Mouse (Mus musculus) left cerebral cortex, postnatal 14 days (tissue): ENCODE results near the gene Fam43a. TPM values are rescaled to one million over a fixed set of nuclear protein-coding genes. Genes with fewer than 3 reads are reported as not detected.

Experiments
- DNase-seq, 2 experiments: peaks; one replicate each; pipeline ENCODE4 v3.0.0; 2021 to 2022; ENCODE audit warnings: low spot score in 2 of 2, mixed read lengths in 1 of 2
- intact Hi-C: fragments of 180-260 bp; cut with DNase I; formaldehyde crosslinking; loops from one replicate; pipeline ENCODE4 v1.15.1; 2025
- total RNA-seq, 2 experiments: library from RNA; stranded (reverse); gene quantifications; 2 replicates each; pipeline ENCODE4 v1.2.3; 2021

Gene Fam43a
- total RNA-seq, 2 experiments from 2014 or later, result 14.6 to 15.4 TPM

DNA sequence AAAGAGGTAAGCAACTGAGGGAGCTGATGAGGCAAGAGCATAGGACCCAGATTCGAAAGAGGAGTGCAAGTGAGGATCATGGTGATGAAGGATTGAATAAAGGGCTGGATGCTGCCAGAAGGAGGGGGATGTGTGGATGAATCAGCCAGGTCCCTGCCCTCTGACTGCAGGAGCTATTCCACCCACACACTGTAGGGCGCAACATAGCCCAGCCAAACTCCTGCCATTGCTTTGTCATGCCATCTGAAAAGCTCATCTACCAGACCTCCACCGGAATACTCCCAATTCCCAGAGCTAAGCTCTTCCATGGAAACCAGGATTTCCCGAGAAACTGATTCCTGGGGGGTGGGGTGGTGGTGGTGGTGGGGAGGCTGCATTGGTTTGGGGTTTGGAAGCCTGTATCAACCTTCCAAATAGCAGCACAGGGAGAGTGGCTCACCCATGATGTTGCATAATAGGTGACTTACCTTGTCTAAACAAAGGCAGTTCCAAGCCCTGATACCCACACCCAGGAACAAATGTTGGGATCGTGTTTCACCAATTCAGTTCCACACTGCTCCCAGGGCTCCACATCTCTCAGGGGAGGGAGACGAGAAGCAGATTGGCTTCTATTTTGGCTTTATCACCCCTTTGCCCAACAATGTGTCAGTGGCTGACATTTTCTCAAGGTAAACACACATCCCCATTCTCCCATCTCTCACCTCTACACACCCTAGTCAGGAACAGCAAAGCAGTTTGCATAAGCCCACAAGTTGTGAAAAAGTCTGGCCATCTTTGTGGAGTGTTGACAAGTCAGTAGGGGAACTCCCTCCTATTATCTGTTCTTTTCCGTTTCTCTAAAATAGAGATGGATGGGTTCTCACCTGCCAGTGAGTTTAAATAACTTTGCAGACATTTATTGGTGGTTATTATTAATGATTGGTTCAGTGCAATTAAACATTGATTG, 9.0 kb upstream of the Fam43a start:
- intact Hi-C loops, result no loop called here
- DNase-seq, result no peak

GRCm38 (mm10) chr16:30591990-30592389, 7.5 kb upstream of the Fam43a start:
- DNase-seq, result no peak
- intact Hi-C loops, result no loop called here

DNA sequence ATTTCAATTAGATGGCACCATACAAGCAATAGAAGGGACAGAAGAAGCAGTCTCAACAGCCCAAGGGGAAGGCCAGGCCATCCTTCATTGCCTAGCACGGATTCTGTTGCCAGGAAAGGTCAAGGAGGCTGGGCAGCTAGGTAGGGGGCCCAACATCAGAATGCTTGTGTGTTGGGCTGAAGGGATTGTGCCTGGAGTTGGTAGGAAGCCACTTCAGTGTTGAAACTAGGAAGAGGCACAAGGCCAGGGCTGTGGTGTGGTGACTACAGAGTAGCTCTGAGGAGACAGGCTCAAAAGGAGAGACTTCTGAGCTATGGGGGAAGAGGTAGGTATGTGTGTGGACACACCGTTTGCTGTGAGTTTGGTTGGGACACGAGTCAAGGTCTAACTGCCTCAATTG, 4.2 kb upstream of the Fam43a start:
- intact Hi-C loops, result no loop called here
- no peak for DNase-seq

DNA sequence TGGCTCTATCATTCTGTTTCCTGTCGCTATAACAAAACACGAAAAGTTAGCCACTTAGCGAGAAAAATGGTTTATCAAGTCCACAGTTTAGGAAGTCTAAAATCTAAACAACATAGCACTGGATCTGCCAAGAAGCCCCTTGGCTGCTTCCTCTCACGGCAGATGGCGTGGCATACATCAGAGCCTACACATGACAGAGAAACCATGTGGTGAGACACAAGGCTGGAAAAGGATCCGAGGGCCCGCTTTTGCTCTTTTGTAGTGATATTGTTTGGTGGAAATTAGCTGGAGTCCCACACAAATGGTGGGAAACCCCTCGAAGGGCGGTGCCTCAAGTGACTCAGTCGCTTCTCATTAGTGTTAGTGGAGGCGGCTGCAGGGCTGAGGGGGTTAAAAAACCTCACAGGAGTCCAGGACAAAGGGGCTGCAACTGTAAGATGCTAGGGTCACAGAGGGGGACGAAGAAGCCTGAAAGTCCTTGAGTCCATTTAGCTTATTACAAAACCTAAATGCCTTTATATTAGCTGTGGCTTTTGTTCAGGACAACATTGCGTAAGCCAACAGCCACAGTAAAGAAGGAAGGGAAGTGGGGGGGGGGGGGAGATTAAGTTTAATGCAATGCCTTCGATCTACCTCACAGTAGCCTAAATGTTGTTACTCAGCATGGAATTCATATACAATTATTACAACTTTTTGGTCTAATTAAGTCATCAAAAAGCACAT, 3.5 kb upstream of the Fam43a start:
- intact Hi-C loops, result no loop called here
- DNase-seq, result peak in 1 of 2 experiments; percentile 31

- peak; percentile 93 to 96 for DNase-seq
- intact Hi-C loops, result loop anchor here (1.0 kb wide), 2 partner anchors 380 to 474 kb away; no protein-coding TSS in a partner anchor
These were observed 2.4 kb upstream of the Fam43a start for GRCm38 (mm10) chr16:30596959-30597681.

GRCm38 (mm10) chr16:30600431-30601045, 1.0 kb downstream of the Fam43a start:
- intact Hi-C loops, result loop anchor here (10.0 kb wide), 1 partner anchor 184 kb away; no protein-coding TSS in a partner anchor
- peak in 1 of 2 experiments; percentile 47 for DNase-seq

DNA sequence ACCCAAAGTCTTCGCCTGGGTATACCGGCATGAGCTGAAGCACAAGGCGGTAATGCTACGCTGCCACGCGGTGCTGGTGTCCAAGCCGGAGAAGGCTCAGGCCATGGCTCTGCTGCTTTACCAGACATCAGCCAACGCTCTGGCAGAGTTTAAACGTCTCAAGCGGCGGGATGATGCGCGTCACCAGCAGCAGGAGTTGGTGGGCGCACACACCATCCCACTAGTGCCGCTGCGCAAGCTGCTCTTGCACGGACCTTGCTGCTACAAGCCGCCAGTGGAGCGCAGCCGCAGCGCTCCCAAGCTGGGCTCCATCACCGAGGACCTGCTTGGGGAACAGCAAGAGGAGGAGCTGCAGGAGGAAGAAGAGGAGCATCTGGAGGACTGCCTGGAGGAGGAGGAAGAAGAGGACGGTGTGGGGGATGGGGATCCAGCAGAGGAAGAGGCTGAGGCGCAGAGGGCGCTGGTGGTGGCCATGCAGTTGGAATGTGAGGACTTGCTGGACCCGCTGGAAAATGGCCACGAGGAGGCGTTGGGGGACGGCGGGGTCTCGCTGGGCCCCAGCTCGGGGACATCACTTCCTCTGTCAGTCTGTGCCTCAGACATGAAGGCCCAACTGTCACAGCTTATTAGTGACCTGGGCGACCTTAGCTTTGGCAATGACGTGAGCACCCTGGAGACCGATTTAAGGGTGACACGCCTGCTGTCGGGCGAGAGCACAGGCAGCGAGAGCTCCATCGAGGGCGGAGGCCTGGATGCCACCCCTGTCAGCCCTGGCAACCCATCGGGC, 1.7 kb downstream of the Fam43a start:
- intact Hi-C loops, result loop anchor here (10.0 kb wide), 1 partner anchor 184 kb away; no protein-coding TSS in a partner anchor
- DNase-seq, result peak; percentile 56 to 58

- intact Hi-C loops, result loop anchor here (10.0 kb wide), 1 partner anchor 183 kb away; no protein-coding TSS in a partner anchor
- no peak for DNase-seq
These were observed 2.4 kb downstream of the Fam43a start for GRCm38 (mm10) chr16:30601946-30602345.

DNA sequence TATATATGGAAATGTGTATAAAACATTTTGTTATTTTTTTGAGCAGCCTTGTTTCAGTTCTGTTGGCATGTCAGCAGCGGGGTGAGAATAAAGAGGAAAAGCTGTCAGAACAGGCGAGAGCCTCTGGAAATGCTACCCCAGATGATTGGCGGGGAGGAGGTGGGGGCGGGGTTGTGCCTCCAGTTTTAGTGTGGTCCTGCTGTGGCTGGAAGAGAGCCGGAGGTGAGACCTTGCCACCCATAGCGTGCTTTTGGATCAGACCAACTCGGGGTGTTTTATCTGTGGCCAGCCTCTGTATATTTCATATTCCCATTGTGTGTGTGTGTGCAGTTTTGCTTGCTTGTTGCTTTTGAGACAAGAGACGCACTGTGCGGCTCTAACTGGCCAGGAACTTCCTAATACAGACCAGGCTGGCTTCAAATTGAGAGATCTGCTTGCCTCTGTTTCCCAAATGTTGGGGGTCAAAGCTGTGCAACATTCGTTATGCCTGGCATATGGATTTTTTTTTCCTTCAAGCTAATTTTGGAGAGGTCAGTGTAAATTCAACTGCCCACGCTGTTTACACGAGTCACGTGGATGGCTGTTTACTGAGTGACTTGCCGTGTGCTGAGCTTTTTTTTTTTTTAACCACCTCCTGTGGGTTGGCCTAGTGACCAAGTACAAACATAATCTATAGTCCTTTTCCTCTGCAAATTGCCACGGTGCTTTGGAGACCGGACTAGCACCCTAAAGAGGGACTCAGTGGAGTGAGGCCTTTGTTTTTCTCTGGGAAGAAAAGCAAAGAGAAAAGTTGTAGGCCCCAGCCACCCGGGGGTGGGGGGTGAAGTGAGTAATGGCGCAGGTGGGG, 3.4 kb downstream of the Fam43a start:
- no peak for DNase-seq

GRCm38 (mm10) chr16:30603531-30603842, 4.0 kb downstream of the Fam43a start:
- intact Hi-C loops, result loop anchor here (10.0 kb wide), 1 partner anchor 181 kb away; no protein-coding TSS in a partner anchor
- DNase-seq, result no peak

More for the DNA sequence above, 3.4 kb downstream of the Fam43a start:
- intact Hi-C loops, result loop anchor here (10.0 kb wide), 1 partner anchor 182 kb away; no protein-coding TSS in a partner anchor

DNA sequence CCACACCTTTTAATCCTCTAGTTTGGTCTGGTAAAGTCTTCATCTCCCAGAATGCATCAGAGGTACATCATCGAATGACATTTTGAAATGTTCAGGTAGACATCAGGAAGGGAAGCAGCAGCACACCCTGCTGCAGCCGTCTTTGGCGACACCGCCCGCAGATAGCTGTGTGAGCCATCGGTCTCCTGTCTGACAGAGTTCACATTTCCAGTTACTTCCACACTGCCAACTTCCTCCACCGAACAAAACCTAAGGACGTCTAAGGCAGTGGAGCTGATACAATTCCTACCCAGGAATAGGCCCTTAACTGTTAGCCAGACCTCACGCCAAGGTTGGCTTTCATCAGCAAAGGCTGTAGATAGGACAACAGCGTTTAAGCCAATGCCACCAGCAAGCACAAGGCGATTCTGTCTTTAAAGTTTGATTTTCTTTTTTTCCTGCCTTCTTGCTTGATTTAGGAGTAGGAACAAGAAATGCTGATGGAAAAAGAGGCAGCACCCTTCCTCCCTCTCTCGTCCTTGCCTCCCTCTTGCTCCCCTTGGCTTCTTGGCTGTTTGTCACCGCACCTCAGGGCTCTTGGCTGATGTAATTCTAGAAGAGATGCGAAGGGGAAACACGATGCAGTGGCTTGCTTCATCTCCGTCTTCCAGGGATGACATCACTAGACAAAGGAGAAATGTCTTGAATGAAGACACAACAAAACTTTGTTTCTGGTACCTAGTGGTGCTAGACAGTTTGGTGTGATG, 4.7 kb downstream of the Fam43a start:
- intact Hi-C loops, result loop anchor here (10.0 kb wide), 1 partner anchor 181 kb away; no protein-coding TSS in a partner anchor
- DNase-seq, result no peak

GRCm38 (mm10) chr16:30604807-30605137, 5.2 kb downstream of the Fam43a start:
- DNase-seq, result no peak
- intact Hi-C loops, result loop anchor here (10.0 kb wide), 1 partner anchor 180 kb away; no protein-coding TSS in a partner anchor

GRCm38 (mm10) chr16:30605528-30605927, 6.0 kb downstream of the Fam43a start:
- DNase-seq, result no peak
- intact Hi-C loops, result loop anchor here (10.0 kb wide), 1 partner anchor 179 kb away; no protein-coding TSS in a partner anchor

DNA sequence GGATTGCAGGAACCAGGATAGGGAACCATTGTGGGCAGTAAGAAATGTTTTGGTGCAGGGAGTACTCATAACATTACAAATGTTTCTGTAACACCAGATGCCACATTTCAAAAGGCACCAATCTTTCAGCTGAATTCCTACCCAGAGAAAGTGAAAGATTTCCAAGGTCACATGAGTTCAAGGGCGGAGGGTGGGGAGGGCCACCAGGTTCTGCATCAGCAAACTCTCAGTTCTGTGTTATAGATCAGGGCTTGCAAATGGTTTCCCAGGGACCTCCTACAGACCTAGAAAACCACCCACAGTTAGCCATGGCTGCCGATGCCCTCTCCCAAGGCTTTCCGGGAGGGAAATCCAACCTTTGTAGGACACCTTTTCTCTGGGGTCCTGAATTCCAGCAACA, 8.3 kb downstream of the Fam43a start:
- intact Hi-C loops, result loop anchor here (10.0 kb wide), 1 partner anchor 177 kb away; no protein-coding TSS in a partner anchor
- no peak for DNase-seq

GRCm38 (mm10) chr16:30611331-30611730, 11.8 kb downstream of the Fam43a start:
- intact Hi-C loops, result no loop called here
- DNase-seq, result no peak

DNA sequence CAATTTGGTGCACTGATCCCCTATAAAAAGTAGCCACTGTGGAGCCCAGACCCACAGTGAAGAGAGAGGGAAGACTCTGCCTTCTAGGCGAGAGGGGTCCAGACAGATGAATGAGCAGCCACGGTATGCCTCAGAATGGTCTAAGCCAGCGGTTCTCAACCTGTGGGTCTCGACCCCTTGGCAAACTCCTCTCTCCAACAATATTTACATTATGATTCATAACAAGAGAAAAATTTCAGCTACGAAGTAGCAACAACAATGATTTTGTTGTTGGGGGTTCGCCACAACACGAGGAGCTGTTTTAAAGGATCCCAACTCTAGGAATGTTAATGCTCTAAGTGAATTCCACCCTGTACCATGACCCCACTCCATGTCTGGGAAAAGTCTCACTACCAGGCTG, 13.6 kb downstream of the Fam43a start:
- intact Hi-C loops, result no loop called here
- DNase-seq, result no peak

DNA sequence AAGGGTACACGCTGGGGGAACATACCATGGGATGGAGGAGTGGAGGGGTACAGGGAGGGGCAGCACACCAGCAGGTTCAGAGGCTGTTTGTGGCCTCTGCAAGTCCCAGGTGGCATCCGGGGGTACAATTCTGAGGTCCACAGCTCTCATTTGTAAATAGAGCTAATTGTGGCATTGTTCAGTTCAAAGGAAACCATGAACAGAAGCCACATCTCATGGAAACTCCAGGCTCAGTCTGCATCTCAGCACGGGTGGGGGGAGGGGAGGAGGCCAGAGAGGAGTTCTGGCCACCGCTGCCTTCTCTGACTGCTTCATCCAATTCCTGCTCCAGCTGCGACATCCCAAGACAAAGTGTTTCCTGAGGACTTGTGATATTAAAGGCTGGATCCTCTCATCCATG, 14.6 kb downstream of the Fam43a start:
- intact Hi-C loops, result no loop called here

More for the DNA sequence above, 14.6 kb downstream of the Fam43a start:
- DNase-seq, result no peak
